Mouse (Mus musculus) urinary bladder, adult 18-20 months (tissue): ENCODE measurements at regions not wholly inside any gene's neighbourhood (a gene's known extent, or its start where the extent isn't known, plus 50 kb on each side); places are given as distances from the start of the nearest gene placed in this dataset.

ENCODE experiments used
- DNase-seq, 2 experiments: peaks; one replicate each; pipeline ENCODE4 v3.0.0; 2022; ENCODE audit warnings: low spot score in 2 of 2, mixed read lengths in 2 of 2

- no peak for DNase-seq
Measured at GRCm38 (mm10) chr7:50993707-50994106, 394.7 kb downstream of the 4933405O20Rik start.

- no peak for DNase-seq
Measured at GRCm38 (mm10) chr7:51041899-51042667, 443.1 kb downstream of the 4933405O20Rik start.

GRCm38 (mm10) chr7:51051496-51051895, 452.5 kb downstream of the 4933405O20Rik start:
- no peak for DNase-seq

GRCm38 (mm10) chr7:51068376-51068775, 442.5 kb upstream of the Ano5 start:
- no peak for DNase-seq

GRCm38 (mm10) chr7:51093774-51094173, 417.1 kb upstream of the Ano5 start:
- no peak for DNase-seq

GRCm38 (mm10) chr7:51101166-51101565, 409.7 kb upstream of the Ano5 start:
- DNase-seq, result no peak

GRCm38 (mm10) chr7:51140796-51141195, 370.0 kb upstream of the Ano5 start:
- DNase-seq, result no peak

GRCm38 (mm10) chr7:51175211-51175610, 335.6 kb upstream of the Ano5 start:
- no peak for DNase-seq

GRCm38 (mm10) chr7:51215487-51216232, 295.2 kb upstream of the Ano5 start:
- no peak for DNase-seq

- DNase-seq, result no peak
Measured at GRCm38 (mm10) chr7:51216233-51216605, 294.6 kb upstream of the Ano5 start.

GRCm38 (mm10) chr7:51221351-51221750, 289.5 kb upstream of the Ano5 start:
- DNase-seq, result no peak

- no peak for DNase-seq
Measured at GRCm38 (mm10) chr7:51221806-51222205, 289.0 kb upstream of the Ano5 start.

- no peak for DNase-seq
Measured at GRCm38 (mm10) chr7:51227136-51227535, 283.7 kb upstream of the Ano5 start.

GRCm38 (mm10) chr7:51234616-51235015, 276.2 kb upstream of the Ano5 start:
- no peak for DNase-seq

GRCm38 (mm10) chr7:51247695-51248094, 263.1 kb upstream of the Ano5 start:
- no peak for DNase-seq

- DNase-seq, result no peak
Measured at GRCm38 (mm10) chr7:51254461-51254860, 256.4 kb upstream of the Ano5 start.

- no peak for DNase-seq
Measured at GRCm38 (mm10) chr7:51259160-51259831, 251.5 kb upstream of the Ano5 start.

GRCm38 (mm10) chr7:51264166-51264565, 246.7 kb upstream of the Ano5 start:
- no peak for DNase-seq

GRCm38 (mm10) chr7:51265896-51266295, 244.9 kb upstream of the Ano5 start:
- DNase-seq, result no peak

- no peak for DNase-seq
Measured at GRCm38 (mm10) chr7:51266879-51267278, 243.9 kb upstream of the Ano5 start.

- DNase-seq, result no peak
Measured at GRCm38 (mm10) chr7:51268743-51269142, 242.1 kb upstream of the Ano5 start.

- no peak for DNase-seq
Measured at GRCm38 (mm10) chr7:51270531-51271090, 240.2 kb upstream of the Ano5 start.
